Mouse (Mus musculus) cerebellum, postnatal 14 days (tissue): ENCODE measurements around the gene Atp1a3.

Experiments used
- DNase-seq, 2 experiments: peaks; one replicate each; pipeline ENCODE4 v3.0.0; 2021; ENCODE audit warnings: mixed read lengths in 2 of 2

Atp1a3 gene

DNA sequence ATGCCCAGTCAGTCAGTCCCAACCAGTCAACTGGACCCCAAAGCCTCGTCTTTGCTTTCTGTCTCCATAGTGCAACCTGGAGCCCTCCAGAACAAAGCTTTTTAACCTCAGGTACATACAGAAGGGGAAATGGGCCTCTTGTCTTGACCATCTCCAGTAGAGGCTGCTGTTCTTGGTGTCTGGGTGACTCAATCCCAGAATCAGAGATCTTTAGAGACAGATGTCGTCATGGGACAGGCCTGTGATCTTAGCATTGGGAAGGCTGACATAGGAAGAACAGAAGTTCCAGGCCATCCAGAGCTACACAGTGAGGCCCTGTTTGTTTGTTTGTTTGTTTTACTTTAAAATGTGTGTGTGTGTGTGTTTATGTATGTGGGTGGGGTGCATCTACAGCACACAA lies 41.5 kb downstream of the Atp1a3 start:
- no peak for DNase-seq

DNA sequence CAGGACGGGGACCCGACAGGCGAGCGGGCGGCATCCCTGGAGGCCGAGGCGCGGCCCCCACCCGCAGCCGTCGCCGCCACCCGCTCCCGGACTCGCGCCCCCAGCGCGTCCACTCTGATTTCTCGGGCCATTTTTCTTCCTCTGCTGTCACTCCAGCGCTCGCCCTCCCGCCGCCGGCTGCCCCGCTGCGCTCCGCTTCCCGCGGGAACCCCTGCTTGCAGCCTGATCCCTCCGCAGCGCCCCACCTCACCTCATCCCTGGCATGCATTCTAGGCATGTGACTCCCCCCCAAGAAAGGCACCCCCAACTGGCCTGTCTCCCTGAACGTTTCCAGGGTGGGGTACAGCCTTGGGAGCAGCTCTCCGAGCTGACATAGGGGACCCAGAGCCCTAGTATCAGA lies 50.5 kb downstream of the Atp1a3 start:
- no peak for DNase-seq

DNA sequence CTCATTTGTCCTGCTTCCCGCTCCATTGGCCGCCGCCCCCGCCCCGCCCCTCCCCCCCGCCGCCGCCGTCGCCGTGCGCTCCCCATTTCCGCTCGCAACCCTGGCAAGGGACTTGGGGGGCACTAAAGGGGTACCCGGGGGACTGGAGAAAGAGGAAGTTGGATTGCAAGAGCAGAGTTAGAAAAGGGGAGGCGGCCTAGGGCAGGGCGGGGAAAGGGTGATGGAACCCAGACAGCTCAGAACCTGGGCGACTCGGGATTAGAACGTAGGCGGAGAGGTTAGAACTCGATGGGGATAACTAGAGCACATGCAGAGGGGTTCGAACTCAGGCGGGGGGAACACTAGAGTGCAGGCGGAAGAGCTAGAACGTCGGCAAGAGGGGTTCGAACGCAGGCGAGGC lies 51.3 kb downstream of the Atp1a3 start:
- no peak for DNase-seq

DNA sequence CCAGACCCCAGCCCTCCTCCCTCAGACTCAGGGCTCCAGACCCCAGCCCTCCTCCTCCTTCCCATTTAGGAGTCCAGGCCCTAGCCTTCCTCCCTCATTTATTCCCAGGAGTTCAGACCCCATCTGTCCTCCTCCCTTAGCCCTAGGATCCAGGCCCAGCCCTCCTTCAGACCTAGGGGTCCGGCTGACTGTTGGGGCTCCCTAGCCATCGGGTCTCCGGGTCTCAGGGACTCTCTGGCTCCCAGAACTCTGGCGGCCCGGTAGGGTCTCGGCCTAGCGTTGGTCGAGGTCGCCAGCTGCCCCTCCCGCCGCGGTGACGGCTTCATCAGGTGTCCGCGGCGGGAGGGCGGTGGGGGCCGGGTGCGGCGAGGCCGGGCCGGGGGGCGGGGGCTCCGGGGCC lies 51.8 kb downstream of the Atp1a3 start:
- no peak for DNase-seq

DNA sequence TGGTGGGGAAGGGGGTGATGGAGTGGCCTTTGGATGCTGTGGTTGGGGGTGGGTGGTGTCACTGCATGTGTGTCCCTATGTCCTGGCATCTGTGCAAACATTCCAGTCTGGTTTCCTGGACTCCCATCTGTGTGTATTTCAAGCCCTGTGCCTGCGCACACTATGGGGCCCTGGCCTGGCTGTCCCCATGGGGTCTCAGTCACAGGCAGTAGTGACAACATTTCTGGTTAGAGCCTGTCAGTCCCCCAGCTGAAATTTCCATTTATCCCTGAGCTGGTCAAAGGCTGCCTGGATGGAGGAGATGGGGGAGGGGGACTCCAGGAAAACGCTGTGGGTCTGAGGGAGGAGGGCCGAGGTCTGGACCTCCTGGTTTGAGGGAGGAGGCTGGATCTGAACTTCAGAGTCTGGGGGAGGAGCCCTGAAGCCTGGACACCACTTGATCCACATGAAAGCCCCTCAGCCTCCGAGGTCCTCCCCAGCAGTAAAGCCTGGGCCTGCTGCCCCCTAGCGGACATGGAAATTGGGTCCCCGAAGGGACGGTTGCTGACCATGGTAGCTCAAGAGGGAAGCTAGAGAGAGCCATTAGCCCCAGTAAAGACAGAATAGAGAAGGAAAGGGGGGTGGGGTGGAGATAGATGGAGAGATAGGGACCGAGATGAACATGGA lies 55.7 kb downstream of the Atp1a3 start:
- peak; percentile 87 to 94 for DNase-seq

DNA sequence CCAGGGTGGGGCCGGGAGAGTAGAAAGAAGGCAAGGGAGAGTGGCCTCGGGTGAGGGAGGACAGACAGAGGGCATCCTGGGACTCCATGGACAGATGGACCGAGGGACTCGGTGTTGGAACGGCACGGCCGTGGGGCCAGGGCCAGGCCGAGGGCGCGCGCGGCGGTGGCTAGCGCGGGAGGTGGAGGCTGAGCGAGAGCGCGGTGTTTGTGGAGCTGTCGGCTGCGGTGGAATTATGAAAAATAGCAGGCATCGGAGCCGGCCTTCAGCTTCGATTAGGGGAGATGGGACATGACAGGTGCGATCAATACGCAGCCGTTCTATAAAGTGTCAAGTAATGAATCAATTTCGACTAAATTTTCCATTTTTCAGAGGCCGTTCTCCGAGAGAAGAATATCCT lies 57.0 kb downstream of the Atp1a3 start:
- peak; percentile 50 to 53 for DNase-seq

DNA sequence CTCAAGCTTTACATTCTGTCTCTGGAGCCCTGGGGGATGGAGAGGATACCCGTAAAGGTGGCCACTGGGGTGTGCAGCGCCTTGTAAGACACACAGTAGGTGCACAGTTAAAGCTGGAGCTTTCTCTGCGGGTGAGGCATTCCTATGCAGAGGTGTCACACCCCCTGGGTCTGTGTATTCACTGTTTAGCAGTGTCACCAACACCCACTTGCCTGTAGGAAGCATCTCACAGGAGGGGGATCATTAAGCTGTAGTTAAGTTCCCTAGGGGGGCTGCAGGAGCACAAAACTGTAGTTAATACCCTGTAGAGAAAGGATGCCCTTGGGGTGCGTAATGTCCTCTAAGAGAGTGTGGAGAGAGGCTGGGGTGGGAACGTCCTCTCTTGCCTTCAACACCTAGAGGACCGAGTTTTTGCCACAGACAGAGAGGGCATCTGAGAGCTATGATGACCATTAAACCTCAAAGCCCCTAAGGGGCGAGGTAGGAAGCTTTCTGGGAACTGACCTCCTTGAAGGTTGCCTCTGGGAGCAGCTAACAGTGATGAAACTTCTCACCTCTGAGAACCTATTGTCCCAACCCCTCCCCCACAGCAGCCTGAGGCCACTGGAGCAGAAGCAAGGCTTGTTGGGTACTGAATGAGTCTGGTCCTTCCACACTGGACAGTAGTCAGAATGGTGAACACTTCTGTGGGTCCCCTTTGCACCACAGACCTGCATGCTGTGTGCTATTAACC lies 58.3 kb downstream of the Atp1a3 start:
- DNase-seq: no peak

DNA sequence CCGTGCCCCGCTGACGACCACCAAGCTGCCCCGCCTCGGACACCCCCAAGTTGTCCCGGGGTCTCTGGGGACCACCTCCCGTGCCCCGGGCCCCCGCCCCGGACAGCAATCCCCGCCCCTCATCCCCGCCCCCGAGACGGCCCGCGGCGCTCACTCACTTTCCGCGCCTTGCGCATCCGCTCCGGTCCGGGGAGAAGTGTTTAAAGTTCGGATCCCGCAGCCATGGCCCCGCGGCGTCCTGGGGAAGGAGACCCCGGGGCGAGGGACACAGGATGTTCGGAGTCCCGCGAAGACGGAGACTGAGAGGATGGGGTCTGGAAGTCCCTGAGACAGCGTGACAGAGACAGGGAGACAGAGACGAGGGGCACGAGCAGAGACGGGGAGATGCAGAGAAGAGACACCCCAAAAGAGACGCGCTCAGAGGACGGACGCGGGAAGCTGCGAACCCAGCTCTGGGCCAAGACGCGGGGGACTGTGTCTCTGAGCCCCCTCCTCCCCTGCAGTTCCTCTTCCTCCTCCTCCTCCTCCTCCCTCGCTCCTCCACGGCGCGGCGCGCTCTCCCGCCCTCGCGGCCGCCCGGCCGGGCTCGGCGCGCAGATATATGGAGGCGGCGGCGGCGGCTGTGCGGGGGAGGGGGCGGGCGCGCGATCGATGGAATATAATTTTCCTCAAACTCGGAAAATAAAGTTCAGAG lies 61.4 kb downstream of the Atp1a3 start, which contains the start of gene Gm4881:
Gm4881 (minus strand) TSS at position 238 of the 694 bp plus-strand sequence.
- DNase-seq: no peak

DNA sequence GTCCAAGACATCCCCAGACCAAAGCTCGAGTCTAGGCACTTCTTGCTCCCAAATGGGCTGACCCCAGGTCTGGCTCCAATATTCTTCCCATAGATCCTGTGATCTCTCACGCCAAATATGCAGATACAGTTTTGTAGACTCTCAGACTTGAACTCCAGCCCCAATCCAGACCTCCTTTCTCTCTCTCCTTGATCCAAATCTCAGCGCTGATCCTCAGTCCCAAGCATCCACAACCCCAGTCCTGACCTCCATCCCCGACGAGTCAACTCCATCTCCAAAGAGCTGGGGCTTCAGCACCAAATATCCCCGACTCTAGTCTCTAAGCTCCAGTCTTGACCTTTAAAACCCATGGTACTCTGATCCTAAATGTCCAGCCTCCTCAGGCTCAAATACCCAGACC lies 62.1 kb downstream of the Atp1a3 start:
- no peak for DNase-seq

DNA sequence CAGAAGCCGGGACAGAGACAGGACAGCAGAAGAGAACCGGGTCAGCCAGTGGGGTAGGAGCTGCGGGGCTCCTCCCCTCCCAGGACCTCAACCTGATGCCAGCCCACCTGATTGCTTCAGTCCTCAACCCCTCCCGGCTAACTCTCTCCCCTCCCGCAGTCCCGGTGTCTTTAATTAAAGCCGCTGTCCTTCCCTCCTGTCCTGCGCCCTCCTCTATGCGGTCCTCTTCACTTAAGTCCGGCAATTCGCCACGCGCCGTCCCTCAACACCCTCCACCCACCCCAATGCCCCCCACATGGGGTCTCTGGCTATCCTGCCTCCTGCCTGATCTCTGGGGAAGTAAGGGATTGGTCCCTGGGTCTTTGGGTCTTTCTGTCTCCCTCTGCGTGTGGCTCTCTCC lies 74.1 kb downstream of the Atp1a3 start:
- DNase-seq: no peak

DNA sequence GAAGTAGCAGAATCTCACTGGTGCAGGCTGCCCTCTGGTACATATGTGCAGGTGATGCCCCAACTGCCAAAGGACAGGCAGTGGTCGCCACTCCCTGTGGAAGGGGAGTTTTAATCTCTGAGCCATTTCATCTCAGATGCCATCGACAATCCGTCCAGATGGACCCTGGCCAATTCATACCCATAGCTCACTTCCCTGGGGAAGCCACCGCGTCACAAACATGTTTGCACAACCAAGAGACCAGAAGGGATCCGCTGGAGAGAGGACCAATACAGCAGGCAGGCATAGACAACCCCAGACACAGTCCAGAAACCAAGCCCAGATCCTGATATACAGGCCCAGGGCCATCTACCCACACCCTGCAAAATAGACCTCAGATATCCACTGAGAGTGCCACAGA lies 75.3 kb downstream of the Atp1a3 start:
- no peak for DNase-seq
